Mouse (Mus musculus): Measurements from ENCODE around the gene Vps13d. TPM values are rescaled to one million over a fixed set of nuclear protein-coding genes. Genes with fewer than 3 reads are reported as not detected.

Vps13d gene
- total and polyA plus RNA-seq, 3 experiments, result 9.4 to 9.8 (median 9.7) TPM

- H3K9me3 ChIP-seq (replicated peaks; ENCODE audit: low read length), result no peaks in the 10 kb centered on the region
- no peaks in the 10 kb centered on the region for H3K4me1 ChIP-seq (ENCODE audit: control insufficient read depth in 1 of 2, insufficient read depth in 2 of 2)
- H3K9ac ChIP-seq (ENCODE audit: insufficient read depth, low read depth), result no peak overlapping the region
- in situ Hi-C loops (cut with MboI; ENCODE audit: low pct_ligation_motif_present, low pct_unique_long_range_greater_than_20kb, low sequenced_read_pairs), result no loop called here
- H3K27me3 ChIP-seq (replicated peaks), result no peaks in the 10 kb centered on the region
- no peaks in the 10 kb centered on the region for H3K79me2 ChIP-seq (replicated peaks; ENCODE audit: control insufficient read depth, extremely low read depth, insufficient read depth, poor library complexity, severe bottlenecking)
- no peak overlapping the region for H3K4me3 ChIP-seq (replicated peaks in 1 of 3; ENCODE audit: low read depth in 2 of 3, low read length in 2 of 3, poor library complexity in 1 of 3)
- H3K4me2 ChIP-seq (ENCODE audit: insufficient read depth, low read depth, poor library complexity, severe bottlenecking), result no peak overlapping the region
- dilution Hi-C loops (cut with MboI; ENCODE audit: extremely low pct_ligation_motif_present, extremely low pct_unique_long_range_greater_than_20kb, low sequenced_read_pairs), result no loop called here
- TF ChIP-seq MEF2A (IDR thresholded peaks at IDR 0.05; ENCODE audit: borderline replicate concordance, low read depth, low read length), result no peak
- TF ChIP-seq CHD2 (IDR thresholded peaks at IDR 0.05; ENCODE audit: low read length), result no peak
- no peaks in the 10 kb centered on the region for H3K36me3 ChIP-seq (replicated peaks in 1 of 2; ENCODE audit: control insufficient read depth in 1 of 2, insufficient read depth in 1 of 2, low read length in 1 of 2)
- no peak overlapping the region for H3K27ac ChIP-seq (ENCODE audit: insufficient read depth, low read depth)
- DNase-seq (ENCODE audit: extremely low read depth), result no peak
Observed at GRCm38 (mm10) chr4:144942433-144942832, 252.4 kb downstream of the Vps13d start.

GRCm38 (mm10) chr4:144940796-144941462, 253.9 kb downstream of the Vps13d start:
- H3K27ac ChIP-seq (ENCODE audit: insufficient read depth, low read depth), result no peak overlapping the region
- DNase-seq (ENCODE audit: extremely low read depth), result no peak
- TF ChIP-seq GABPA (IDR thresholded peaks at IDR 0.05; ENCODE audit: insufficient replicate concordance, low read depth, low read length) (no peak), CTCF (conservative IDR thresholded peaks at IDR 0.05 in 1 of 2, IDR thresholded peaks at IDR 0.05 in 1 of 2; ENCODE audit: low read depth in 2 of 2, low read length in 2 of 2) (no peak), SMC3 (IDR thresholded peaks at IDR 0.05; ENCODE audit: low read depth, low read length) (no peak), ZKSCAN1 (IDR thresholded peaks at IDR 0.05; ENCODE audit: borderline replicate concordance, low read depth, low read length) (no peak), MEF2A (IDR thresholded peaks at IDR 0.05; ENCODE audit: borderline replicate concordance, low read depth, low read length) (no peak), IRF4 (IDR thresholded peaks at IDR 0.05; ENCODE audit: low read depth, low read length) (no peak), BHLHE40 (IDR thresholded peaks at IDR 0.05; ENCODE audit: low read depth, low read length) (no peak), E2F4 (IDR thresholded peaks at IDR 0.05; ENCODE audit: insufficient replicate concordance, low read depth, low read length) (no peak), JUND (conservative IDR thresholded peaks at IDR 0.05; ENCODE audit: low read depth, low read length) (no peak), NRF1 (IDR thresholded peaks at IDR 0.05; ENCODE audit: low read depth, low read length) (no peak)
- no peaks in the 10 kb centered on the region for H3K27me3 ChIP-seq (replicated peaks)
- H3K9me3 ChIP-seq (replicated peaks; ENCODE audit: low read length), result no peaks in the 10 kb centered on the region
- H3K4me1 ChIP-seq (ENCODE audit: control insufficient read depth in 1 of 2, insufficient read depth in 2 of 2), result no peaks in the 10 kb centered on the region
- H3K4me2 ChIP-seq (ENCODE audit: insufficient read depth, low read depth, poor library complexity, severe bottlenecking), result no peak overlapping the region
- dilution Hi-C loops (cut with MboI; ENCODE audit: extremely low pct_ligation_motif_present, extremely low pct_unique_long_range_greater_than_20kb, low sequenced_read_pairs) (no loop called here), in situ Hi-C loops (cut with MboI; ENCODE audit: low pct_ligation_motif_present, low pct_unique_long_range_greater_than_20kb, low sequenced_read_pairs) (no loop called here)
- H3K79me2 ChIP-seq (replicated peaks; ENCODE audit: control insufficient read depth, extremely low read depth, insufficient read depth, poor library complexity, severe bottlenecking), result no peaks in the 10 kb centered on the region
- H3K9ac ChIP-seq (ENCODE audit: insufficient read depth, low read depth), result no peak overlapping the region
- H3K36me3 ChIP-seq (replicated peaks in 1 of 2; ENCODE audit: control insufficient read depth in 1 of 2, insufficient read depth in 1 of 2, low read length in 1 of 2), result no peaks in the 10 kb centered on the region
- no peak overlapping the region for H3K4me3 ChIP-seq (replicated peaks in 1 of 3; ENCODE audit: low read depth in 2 of 3, low read length in 2 of 3, poor library complexity in 1 of 3)

GRCm38 (mm10) chr4:144939847-144940411, 254.9 kb downstream of the Vps13d start:
- Histone ChIP-seq H3K79me2 (replicated peaks; ENCODE audit: control insufficient read depth, extremely low read depth, insufficient read depth, poor library complexity, severe bottlenecking) (no peaks in the 10 kb centered on the region), H3K27ac (ENCODE audit: insufficient read depth, low read depth) (no peak overlapping the region), H3K36me3 (replicated peaks in 1 of 2; ENCODE audit: control insufficient read depth in 1 of 2, insufficient read depth in 1 of 2, low read length in 1 of 2) (no peaks in the 10 kb centered on the region), H3K4me2 (ENCODE audit: insufficient read depth, low read depth, poor library complexity, severe bottlenecking) (no peak overlapping the region), H3K9me3 (replicated peaks; ENCODE audit: low read length) (no peaks in the 10 kb centered on the region), H3K4me3 (replicated peaks in 1 of 3; ENCODE audit: low read depth in 2 of 3, low read length in 2 of 3, poor library complexity in 1 of 3) (no peak overlapping the region), H3K9ac (ENCODE audit: insufficient read depth, low read depth) (no peak overlapping the region), H3K4me1 (ENCODE audit: control insufficient read depth in 1 of 2, insufficient read depth in 2 of 2) (no peaks in the 10 kb centered on the region), H3K27me3 (replicated peaks) (no peaks in the 10 kb centered on the region)
- DNase-seq (ENCODE audit: extremely low read depth), result no peak
- in situ Hi-C loops (cut with MboI; ENCODE audit: low pct_ligation_motif_present, low pct_unique_long_range_greater_than_20kb, low sequenced_read_pairs), result no loop called here
- TF ChIP-seq MYC (IDR thresholded peaks at IDR 0.05; ENCODE audit: low read depth, low read length), result no peak
- TF ChIP-seq JUN (IDR thresholded peaks at IDR 0.05; ENCODE audit: insufficient read depth, low read depth, low read length), result no peak
- TF ChIP-seq ZKSCAN1 (IDR thresholded peaks at IDR 0.05; ENCODE audit: borderline replicate concordance, low read depth, low read length), result no peak
- no peak for TF ChIP-seq ZMIZ1 (IDR thresholded peaks at IDR 0.05; ENCODE audit: low read depth, low read length)
- no peak for TF ChIP-seq POLR2AphosphoS2 (IDR thresholded peaks at IDR 0.05; ENCODE audit: low read depth, low read length)
- no peak for TF ChIP-seq ZNF384 (IDR thresholded peaks at IDR 0.05; ENCODE audit: low read depth, low read length)
- TF ChIP-seq SIN3A (IDR thresholded peaks at IDR 0.05; ENCODE audit: low read length), result no peak
- TF ChIP-seq EP300 (IDR thresholded peaks at IDR 0.05; ENCODE audit: low read length), result no peak
- TF ChIP-seq NELFE (IDR thresholded peaks at IDR 0.05; ENCODE audit: low read depth, low read length), result no peak
- TF ChIP-seq TCF12 (IDR thresholded peaks at IDR 0.05; ENCODE audit: low read depth, low read length), result no peak
- no peak for TF ChIP-seq TBP (conservative IDR thresholded peaks at IDR 0.05; ENCODE audit: low read depth, low read length)
- TF ChIP-seq BHLHE40 (IDR thresholded peaks at IDR 0.05; ENCODE audit: low read depth, low read length), result no peak
- no peak for TF ChIP-seq CHD1 (IDR thresholded peaks at IDR 0.05; ENCODE audit: low read depth, low read length)
- TF ChIP-seq POLR2A (IDR thresholded peaks at IDR 0.05; ENCODE audit: low read depth, low read length), result no peak
- no peak for TF ChIP-seq UBTF (IDR thresholded peaks at IDR 0.05; ENCODE audit: low read depth, low read length)
- dilution Hi-C loops (cut with MboI; ENCODE audit: extremely low pct_ligation_motif_present, extremely low pct_unique_long_range_greater_than_20kb, low sequenced_read_pairs), result no loop called here

Measured in CH12.LX (cell line).